Mouse (Mus musculus): Measurements from ENCODE around the gene Gm5089. TPM values are rescaled to one million over a fixed set of nuclear protein-coding genes. Genes with fewer than 3 reads are reported as not detected.

Gene Gm5089
- polyA plus RNA-seq, 1 experiment: 0.49 TPM

GRCm38 (mm10) chr14:122452701-122453387 lies 1.9 kb upstream of the Gm5089 start:
- H3K27ac ChIP-seq (ENCODE audit: insufficient read depth, low read length): 0 out of 2 replicates have a peak overlapping the region, but pooled peaks have one; percentile 59
- H3K4me1 ChIP-seq (ENCODE audit: control insufficient read depth, insufficient read depth, low read length): peaks cover 22% of the 10 kb centered on the region
- no peaks in the 10 kb centered on the region for H3K27me3 ChIP-seq (ENCODE audit: control insufficient read depth, insufficient read depth, low read length)
- WGBS: 60% methylated on average over 13 of the region's 13 CpGs
- peak in 1 of 2 experiments; percentile 33 for DNase-seq
- H3K4me3 ChIP-seq (replicated peaks; ENCODE audit: insufficient read depth, low read depth, low read length): no peak overlapping the region
- TF ChIP-seq POLR2A (IDR thresholded peaks at IDR 0.05; ENCODE audit: borderline replicate concordance, insufficient read depth, low read length) (no peak), CTCF (IDR thresholded peaks at IDR 0.05; ENCODE audit: borderline replicate concordance, insufficient read depth, low read depth, low read length) (no peak)

GRCm38 (mm10) chr14:122451551-122452145 lies 733 bp upstream of the Gm5089 start:
- WGBS: 66% methylated on average over 5 of the region's 5 CpGs
- peak overlapping the region; percentile 57 for H3K4me3 ChIP-seq (replicated peaks; ENCODE audit: insufficient read depth, low read depth, low read length)

GRCm38 (mm10) chr14:122449601-122450495 lies 1.1 kb downstream of the Gm5089 start:
- Histone ChIP-seq H3K4me3 (replicated peaks; ENCODE audit: insufficient read depth, low read depth, low read length) (peak overlapping the region; percentile 57), H3K27me3 (ENCODE audit: control insufficient read depth, insufficient read depth, low read length) (no peaks in the 10 kb centered on the region), H3K27ac (ENCODE audit: insufficient read depth, low read length) (peak overlapping the region; percentile 84), H3K4me1 (ENCODE audit: control insufficient read depth, insufficient read depth, low read length) (peaks cover 18% of the 10 kb centered on the region)
- 10% methylated on average over 29 of the region's 29 CpGs for WGBS
- DNase-seq: peak; percentile 44 to 63
- no peak for TF ChIP-seq CTCF (IDR thresholded peaks at IDR 0.05; ENCODE audit: borderline replicate concordance, insufficient read depth, low read depth, low read length)

More at GRCm38 (mm10) chr14:122451551-122452145, 733 bp upstream of the Gm5089 start:
- Histone ChIP-seq H3K27ac (ENCODE audit: insufficient read depth, low read length) (no peak overlapping the region), H3K27me3 (ENCODE audit: control insufficient read depth, insufficient read depth, low read length) (no peaks in the 10 kb centered on the region), H3K4me1 (ENCODE audit: control insufficient read depth, insufficient read depth, low read length) (peaks cover 21% of the 10 kb centered on the region)
- DNase-seq: no peak
- TF ChIP-seq POLR2A (IDR thresholded peaks at IDR 0.05; ENCODE audit: borderline replicate concordance, insufficient read depth, low read length): no peak
- no peak for TF ChIP-seq CTCF (IDR thresholded peaks at IDR 0.05; ENCODE audit: borderline replicate concordance, insufficient read depth, low read depth, low read length)

- WGBS: 56% methylated on average over 10 of the region's 10 CpGs
- H3K27me3 ChIP-seq (ENCODE audit: control insufficient read depth, insufficient read depth, low read length): no peaks in the 10 kb centered on the region
- DNase-seq: no peak
Measured at GRCm38 (mm10) chr14:122436850-122437249, 14.1 kb downstream of the Gm5089 start.

DNA sequence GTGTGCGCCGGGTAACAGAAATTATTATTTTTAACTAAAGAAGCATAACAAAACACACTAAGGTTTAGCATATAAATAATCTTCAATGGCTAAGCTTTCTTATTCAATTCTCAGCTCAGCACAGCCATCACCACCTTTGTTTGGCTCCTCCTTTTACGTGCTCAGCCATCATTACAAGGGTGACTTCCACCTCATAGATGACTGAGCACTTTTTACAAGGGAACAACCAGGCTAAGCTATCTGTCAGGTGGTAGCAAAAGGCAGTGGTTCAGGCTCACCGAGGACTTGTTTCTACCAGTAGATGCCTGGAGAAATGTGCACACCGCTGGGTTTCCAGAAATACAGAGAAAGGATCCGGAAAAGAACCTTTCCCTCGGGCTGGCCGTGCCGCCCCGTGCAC lies 16.9 kb downstream of the Gm5089 start:
- Histone ChIP-seq H3K4me3 (replicated peaks; ENCODE audit: insufficient read depth, low read depth, low read length) (no peak overlapping the region), H3K4me1 (ENCODE audit: control insufficient read depth, insufficient read depth, low read length) (peaks cover 5% of the 10 kb centered on the region; the same call in 1 of the 2 replicates), H3K27ac (ENCODE audit: insufficient read depth, low read length) (no peak overlapping the region), H3K27me3 (ENCODE audit: control insufficient read depth, insufficient read depth, low read length) (no peaks in the 10 kb centered on the region)
- 94% methylated on average over 10 of the region's 10 CpGs for WGBS
- TF ChIP-seq CTCF (IDR thresholded peaks at IDR 0.05; ENCODE audit: borderline replicate concordance, insufficient read depth, low read depth, low read length) (no peak), POLR2A (IDR thresholded peaks at IDR 0.05; ENCODE audit: borderline replicate concordance, insufficient read depth, low read length) (no peak)
- DNase-seq: no peak

More at GRCm38 (mm10) chr14:122436850-122437249, 14.1 kb downstream of the Gm5089 start:
- TF ChIP-seq CTCF (IDR thresholded peaks at IDR 0.05; ENCODE audit: borderline replicate concordance, insufficient read depth, low read depth, low read length): no peak
- no peak for TF ChIP-seq POLR2A (IDR thresholded peaks at IDR 0.05; ENCODE audit: borderline replicate concordance, insufficient read depth, low read length)
- no peak overlapping the region for H3K27ac ChIP-seq (ENCODE audit: insufficient read depth, low read length)
- H3K4me3 ChIP-seq (replicated peaks; ENCODE audit: insufficient read depth, low read depth, low read length): no peak overlapping the region
- H3K4me1 ChIP-seq (ENCODE audit: control insufficient read depth, insufficient read depth, low read length): peaks cover 5% of the 10 kb centered on the region; the same call in 1 of the 2 replicates

DNA sequence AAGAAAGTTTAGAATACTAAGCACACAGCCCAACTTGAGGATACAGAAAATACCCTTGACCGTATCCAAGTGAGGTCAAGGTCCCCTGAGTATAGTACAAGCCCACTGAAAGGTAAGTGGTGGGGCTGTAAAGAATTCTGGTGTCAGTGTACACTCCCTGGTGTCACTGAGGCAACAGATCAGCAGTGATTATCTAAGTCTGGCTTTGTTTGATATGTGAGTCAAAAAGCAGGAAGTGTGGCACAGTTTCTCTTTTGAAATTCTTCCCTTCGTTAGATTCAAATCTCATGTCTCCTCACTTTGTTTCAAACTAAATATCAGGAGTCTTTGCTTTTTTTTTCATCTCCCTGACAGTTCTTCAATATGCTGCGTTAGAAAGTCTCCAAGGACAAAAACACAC lies 18.4 kb downstream of the Gm5089 start:
- no peak for DNase-seq
- H3K4me3 ChIP-seq (replicated peaks; ENCODE audit: insufficient read depth, low read depth, low read length): no peak overlapping the region
- WGBS: 71% methylated on average over 3 of the region's 3 CpGs
- H3K27me3 ChIP-seq (ENCODE audit: control insufficient read depth, insufficient read depth, low read length): no peaks in the 10 kb centered on the region
- peaks cover 5% of the 10 kb centered on the region; the same call in 1 of the 2 replicates for H3K4me1 ChIP-seq (ENCODE audit: control insufficient read depth, insufficient read depth, low read length)
- no peak for TF ChIP-seq CTCF (IDR thresholded peaks at IDR 0.05; ENCODE audit: borderline replicate concordance, insufficient read depth, low read depth, low read length)
- TF ChIP-seq POLR2A (IDR thresholded peaks at IDR 0.05; ENCODE audit: borderline replicate concordance, insufficient read depth, low read length): no peak
- H3K27ac ChIP-seq (ENCODE audit: insufficient read depth, low read length): no peak overlapping the region

- no peak for DNase-seq
- 89% methylated on average over 3 of the region's 3 CpGs for WGBS
- TF ChIP-seq CTCF (IDR thresholded peaks at IDR 0.05; ENCODE audit: borderline replicate concordance, insufficient read depth, low read depth, low read length) (no peak), POLR2A (IDR thresholded peaks at IDR 0.05; ENCODE audit: borderline replicate concordance, insufficient read depth, low read length) (no peak)
- Histone ChIP-seq H3K4me1 (ENCODE audit: control insufficient read depth, insufficient read depth, low read length) (no peaks in the 10 kb centered on the region), H3K27me3 (ENCODE audit: control insufficient read depth, insufficient read depth, low read length) (no peaks in the 10 kb centered on the region), H3K27ac (ENCODE audit: insufficient read depth, low read length) (no peak overlapping the region), H3K4me3 (replicated peaks; ENCODE audit: insufficient read depth, low read depth, low read length) (no peak overlapping the region)
Measured at GRCm38 (mm10) chr14:122427654-122428053, 23.3 kb downstream of the Gm5089 start.

Data from cerebellum, adult 2 months (tissue).